Mouse (Mus musculus) embryonic facial prominence, embryonic 13.5 days (tissue): ENCODE data around the gene Get4. TPM values are rescaled to one million over a fixed set of nuclear protein-coding genes. Genes with fewer than 3 reads are reported as not detected.

Experiments used
- ATAC-seq: fragments of 200-750 bp; cut with Nextera tagmentation; 2 replicates; pipeline ENCODE4 v1.8.0; 2017; ENCODE audit warnings: low read depth; ENCODE audit not compliant: insufficient number of reproducible peaks, insufficient read depth, low FRiP score, low TSS enrichment
- H3K27ac ChIP-seq: fragments of 300-500 bp; sonication (generic); 2 replicates; pipeline ENCODE4 v1.5.1; 2015; ENCODE audit warnings: moderate library complexity, mild to moderate bottlenecking, inconsistent platforms
- H3K27me3 ChIP-seq: fragments of 300-500 bp; sonication (generic); 2 replicates; pipeline ENCODE4 v1.6.1; 2015; ENCODE audit warnings: mild to moderate bottlenecking, inconsistent platforms
- H3K36me3 ChIP-seq: fragments of 300-500 bp; sonication (generic); 2 replicates; pipeline ENCODE4 v1.6.1; 2015; ENCODE audit warnings: mild to moderate bottlenecking, inconsistent platforms
- H3K4me1 ChIP-seq: fragments of 300-500 bp; sonication (generic); 2 replicates; pipeline ENCODE4 v1.6.1; 2015; ENCODE audit warnings: inconsistent platforms
- H3K4me2 ChIP-seq: fragments of 300-500 bp; sonication (generic); 2 replicates; pipeline ENCODE4 v1.6.1; 2015; ENCODE audit warnings: moderate library complexity, mild to moderate bottlenecking, inconsistent platforms
- H3K4me3 ChIP-seq: fragments of 300-500 bp; sonication (generic); 2 replicates; pipeline ENCODE4 v1.5.1; 2015; ENCODE audit warnings: mild to moderate bottlenecking, inconsistent platforms
- H3K9ac ChIP-seq: fragments of 300-500 bp; sonication (generic); 2 replicates; pipeline ENCODE4 v1.6.1; 2015; ENCODE audit warnings: mild to moderate bottlenecking, inconsistent platforms
- H3K9me3 ChIP-seq: fragments of 300-500 bp; sonication (generic); 2 replicates; pipeline ENCODE4 v1.6.1; 2016; ENCODE audit warnings: inconsistent platforms
- WGBS: fragments of 180-500 bp; shearing (Covaris S2); methylation state at CpG from one replicate; pipeline ENCODE4 v1.1.7; 2015; ENCODE audit warnings: mixed read lengths; 5-methylcytosine and 5-hydroxymethylcytosine counted together
- polyA plus RNA-seq: library from polyadenylated mRNA; unstranded; fragments of >200 nt; fragmentation: Nextera tagmentation; extraction: Ambion mirVana; gene quantifications from 2 replicates; pipeline ENCODE4 v1.2.1, GENCODE M21; 2015

Gene Get4
- polyA plus RNA-seq, 1 experiment from 2014 or later = 160 TPM

- H3K9ac ChIP-seq = no peak overlapping the region
- H3K27ac ChIP-seq = no peak overlapping the region
- no peak overlapping the region for H3K4me3 ChIP-seq
- H3K4me2 ChIP-seq = no peak overlapping the region
- no peaks in the 10 kb centered on the region for H3K36me3 ChIP-seq
- H3K27me3 ChIP-seq = no peaks in the 10 kb centered on the region
- ATAC-seq = no peak
- H3K9me3 ChIP-seq = no peaks in the 10 kb centered on the region
- no peaks in the 10 kb centered on the region for H3K4me1 ChIP-seq
- 84% methylated on average over 9 of the region's 9 CpGs for WGBS
These were observed 51.5 kb downstream of the Get4 start for GRCm38 (mm10) chr5:139303646-139304061.

DNA sequence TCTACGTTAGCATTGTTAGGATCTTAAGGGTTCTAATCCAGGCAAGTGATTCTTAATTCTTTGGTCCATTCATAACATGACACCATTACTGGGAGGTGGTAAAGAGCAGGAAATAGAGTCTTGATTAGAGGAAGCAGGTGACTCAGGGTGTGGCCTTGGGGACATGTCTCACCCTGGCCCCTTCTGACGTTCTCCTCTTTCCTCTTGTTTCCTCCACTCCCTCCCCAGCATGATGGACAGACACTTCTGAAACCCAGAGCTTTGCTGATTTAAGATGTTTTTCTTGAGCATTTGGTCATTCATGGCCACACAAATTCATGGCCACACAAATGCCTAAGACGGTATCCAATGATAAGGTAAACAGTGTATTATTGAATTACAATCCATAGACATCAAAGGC, 57.8 kb downstream of the Get4 start:
- Histone ChIP-seq H3K9me3 (no peaks in the 10 kb centered on the region), H3K9ac (no peak overlapping the region), H3K36me3 (no peaks in the 10 kb centered on the region), H3K4me3 (no peak overlapping the region), H3K4me2 (no peak overlapping the region), H3K27me3 (no peaks in the 10 kb centered on the region), H3K4me1 (no peaks in the 10 kb centered on the region), H3K27ac (no peak overlapping the region)
- WGBS = 69% methylated on average over 3 of the region's 3 CpGs
- ATAC-seq = no peak

- 88% methylated on average over 4 of the region's 4 CpGs for WGBS
- Histone ChIP-seq H3K4me2 (no peak overlapping the region), H3K27me3 (no peaks in the 10 kb centered on the region), H3K9me3 (no peaks in the 10 kb centered on the region), H3K27ac (no peak overlapping the region), H3K9ac (no peak overlapping the region), H3K4me1 (no peaks in the 10 kb centered on the region), H3K36me3 (no peaks in the 10 kb centered on the region), H3K4me3 (no peak overlapping the region)
- ATAC-seq = no peak
These were observed 58.4 kb downstream of the Get4 start for GRCm38 (mm10) chr5:139310477-139310876.

DNA sequence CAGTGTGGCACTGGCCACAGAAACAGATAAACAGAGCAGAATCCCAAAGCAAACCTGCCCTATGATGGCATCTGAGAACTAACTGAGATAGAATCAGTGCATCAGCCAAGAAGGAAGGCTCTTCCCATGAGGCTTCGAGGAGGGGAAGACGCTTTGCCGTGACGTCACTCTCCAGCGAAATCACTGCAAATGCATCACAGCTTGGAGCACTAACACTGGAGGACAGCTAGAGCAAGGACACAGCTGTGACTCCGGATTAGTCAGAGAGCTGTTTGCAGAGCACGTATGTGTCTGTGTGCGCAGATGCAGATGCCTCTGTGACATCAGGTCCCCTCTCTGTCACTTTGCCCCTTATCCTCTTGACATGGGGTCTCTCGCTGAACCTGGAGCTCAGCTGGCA, 59.7 kb downstream of the Get4 start:
- ATAC-seq = no peak
- no peak overlapping the region for H3K4me2 ChIP-seq
- H3K9ac ChIP-seq = no peak overlapping the region
- no peaks in the 10 kb centered on the region for H3K27me3 ChIP-seq
- H3K36me3 ChIP-seq = no peaks in the 10 kb centered on the region
- H3K9me3 ChIP-seq = no peaks in the 10 kb centered on the region
- 91% methylated on average over 9 of the region's 9 CpGs for WGBS
- no peak overlapping the region for H3K27ac ChIP-seq
- no peaks in the 10 kb centered on the region for H3K4me1 ChIP-seq
- H3K4me3 ChIP-seq = no peak overlapping the region

GRCm38 (mm10) chr5:139313536-139313935, 61.4 kb downstream of the Get4 start:
- no peaks in the 10 kb centered on the region for H3K27me3 ChIP-seq
- 82% methylated on average over 9 of the region's 9 CpGs for WGBS
- no peaks in the 10 kb centered on the region for H3K4me1 ChIP-seq
- no peak overlapping the region for H3K4me2 ChIP-seq
- no peaks in the 10 kb centered on the region for H3K9me3 ChIP-seq
- no peak overlapping the region for H3K4me3 ChIP-seq
- no peak for ATAC-seq
- no peak overlapping the region for H3K27ac ChIP-seq
- no peak overlapping the region for H3K9ac ChIP-seq
- H3K36me3 ChIP-seq = no peaks in the 10 kb centered on the region

- H3K27me3 ChIP-seq = no peaks in the 10 kb centered on the region
- H3K4me1 ChIP-seq = no peaks in the 10 kb centered on the region
- H3K36me3 ChIP-seq = no peaks in the 10 kb centered on the region
- H3K9ac ChIP-seq = no peak overlapping the region
- H3K9me3 ChIP-seq = no peaks in the 10 kb centered on the region
- 79% methylated on average over 12 of the region's 12 CpGs for WGBS
- no peak for ATAC-seq
- no peak overlapping the region for H3K4me3 ChIP-seq
- H3K4me2 ChIP-seq = no peak overlapping the region
- no peak overlapping the region for H3K27ac ChIP-seq
These were observed 63.0 kb downstream of the Get4 start for GRCm38 (mm10) chr5:139314941-139315642.

DNA sequence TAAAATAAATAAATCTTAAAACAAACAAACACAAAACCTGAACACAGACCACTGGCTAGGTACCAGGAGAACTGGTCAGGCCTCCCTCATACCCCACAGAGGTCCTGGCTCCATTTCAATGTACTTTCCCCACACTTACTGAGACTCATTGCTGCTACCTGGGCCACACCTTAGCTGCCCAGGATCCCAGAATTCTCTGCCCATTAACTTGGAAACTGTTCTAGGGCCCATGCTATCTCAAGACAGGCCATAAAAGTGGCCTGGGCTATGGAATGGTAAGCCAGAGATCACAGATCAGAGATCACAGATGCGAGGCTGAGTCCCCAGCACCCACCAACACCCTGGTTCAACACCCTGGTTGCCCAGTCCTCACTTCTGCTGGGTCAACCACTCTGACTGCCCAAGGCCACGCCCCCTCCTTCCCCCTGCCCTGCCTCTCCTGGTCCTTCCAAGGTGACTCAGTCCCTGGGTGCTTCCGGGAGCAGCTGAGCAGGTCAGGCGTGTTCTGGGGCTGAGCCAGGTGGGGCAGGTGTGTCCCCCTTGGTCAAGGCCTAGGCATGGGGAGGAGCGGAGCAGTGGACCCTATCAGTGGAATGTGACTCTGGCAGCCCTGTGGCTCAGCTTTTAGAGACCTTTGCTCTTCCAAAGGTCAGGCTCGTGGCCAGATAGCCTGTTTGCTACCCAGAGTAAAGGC, 65.0 kb downstream of the Get4 start:
- no peak overlapping the region for H3K4me3 ChIP-seq
- no peak overlapping the region for H3K9ac ChIP-seq
- H3K27me3 ChIP-seq = no peaks in the 10 kb centered on the region
- H3K4me1 ChIP-seq = no peaks in the 10 kb centered on the region
- H3K9me3 ChIP-seq = no peaks in the 10 kb centered on the region
- no peak overlapping the region for H3K27ac ChIP-seq
- H3K4me2 ChIP-seq = no peak overlapping the region
- 66% methylated on average over 6 of the region's 6 CpGs for WGBS
- ATAC-seq = no peak
- H3K36me3 ChIP-seq = no peaks in the 10 kb centered on the region

- Histone ChIP-seq H3K4me2 (no peak overlapping the region), H3K36me3 (no peaks in the 10 kb centered on the region), H3K27me3 (peaks cover 8% of the 10 kb centered on the region), H3K4me3 (no peak overlapping the region), H3K4me1 (no peaks in the 10 kb centered on the region), H3K9ac (no peak overlapping the region), H3K27ac (no peak overlapping the region), H3K9me3 (no peaks in the 10 kb centered on the region)
- WGBS = 58% methylated on average over 21 of the region's 21 CpGs
- no peak for ATAC-seq
These were observed 65.8 kb downstream of the Get4 start for GRCm38 (mm10) chr5:139317751-139318504.

Other genes starting within 250 kb of the Get4 start
- 27.7 and 31.1 TPM in 2 replicates for gene Prkar1b, start 102.3 kb upstream of the Get4 start, polyA plus RNA-seq
- 4.4 and 4.6 TPM in 2 replicates for gene Dnaaf5, start 102.1 kb upstream of the Get4 start, polyA plus RNA-seq
- gene Sun1, start 51.7 kb upstream of the Get4 start, polyA plus RNA-seq = 51.5 and 53.0 TPM in 2 replicates
- gene Adap1, start 73.3 kb downstream of the Get4 start, polyA plus RNA-seq = 0.61 and 0.63 TPM in 2 replicates
- 88.4 and 108 TPM in 2 replicates for gene Cox19, start 99.1 kb downstream of the Get4 start, polyA plus RNA-seq
- gene Cyp2w1, start 100.3 kb downstream of the Get4 start, polyA plus RNA-seq = 12.8 and 17.0 TPM in 2 replicates
- gene Gpr146, start 125.4 kb downstream of the Get4 start, polyA plus RNA-seq = 1.7 and 2.5 TPM in 2 replicates
- 3.1 and 3.5 TPM in 2 replicates for gene C130050O18Rik, start 153.0 kb downstream of the Get4 start, polyA plus RNA-seq
- 1.2 and 1.6 TPM in 2 replicates for gene Gper1, start 170.8 kb downstream of the Get4 start, polyA plus RNA-seq
- gene 3110082I17Rik, start 208.2 kb downstream of the Get4 start, polyA plus RNA-seq = 32.6 and 35.6 TPM in 2 replicates
- gene Zfand2a, start 232.2 kb downstream of the Get4 start, polyA plus RNA-seq = 10.5 and 12.2 TPM in 2 replicates